Mouse (Mus musculus) embryonic facial prominence, embryonic 14.5 days (tissue): ENCODE measurements at regions not wholly inside any gene's neighbourhood (a gene's known extent, or its start where the extent isn't known, plus 50 kb on each side); places are given as distances from the start of the nearest gene placed in this dataset.

Experiments used
- ATAC-seq: fragments of 200-750 bp; cut with Nextera tagmentation; 2 replicates; pipeline ENCODE4 v1.8.0; 2017; ENCODE audit warnings: low read depth, moderate number of reproducible peaks, moderate TSS enrichment
- DNase-seq: peaks from one replicate; pipeline ENCODE4 v3.0.0-alpha.2; 2015; ENCODE audit warnings: low spot score
- H3K27ac ChIP-seq: fragments of 300-500 bp; sonication (generic); replicated peaks from 2 replicates; pipeline ENCODE4 v1.5.1; 2014; ENCODE audit warnings: low read depth, mild to moderate bottlenecking, low read length, moderate library complexity
- H3K27me3 ChIP-seq: fragments of 300-500 bp; sonication (generic); replicated peaks from 2 replicates; pipeline ENCODE4 v1.6.1; 2014; ENCODE audit warnings: low read length; ENCODE audit not compliant: control insufficient read depth, insufficient read depth
- H3K36me3 ChIP-seq: fragments of 300-500 bp; sonication (generic); 2 replicates; pipeline ENCODE4 v1.6.1; 2014; ENCODE audit warnings: low read length, mixed read lengths; ENCODE audit not compliant: control insufficient read depth, insufficient read depth
- H3K4me1 ChIP-seq: fragments of 300-500 bp; sonication (generic); 2 replicates; pipeline ENCODE4 v1.6.1; 2014; ENCODE audit warnings: antibody characterized with exemption, low read length; ENCODE audit not compliant: control insufficient read depth, insufficient read depth
- H3K4me2 ChIP-seq: fragments of 300-500 bp; sonication (generic); 2 replicates; pipeline ENCODE4 v1.6.1; 2014; ENCODE audit warnings: low read depth, mild to moderate bottlenecking, low read length, moderate library complexity, mixed read lengths
- H3K4me3 ChIP-seq: fragments of 300-500 bp; sonication (generic); 2 replicates; pipeline ENCODE4 v1.5.1; 2014; ENCODE audit warnings: low read depth, mild to moderate bottlenecking, low read length
- H3K9ac ChIP-seq: fragments of 300-500 bp; sonication (generic); 2 replicates; pipeline ENCODE4 v1.6.1; 2014; ENCODE audit warnings: low read depth, mild to moderate bottlenecking, low read length, moderate library complexity, mixed read lengths
- H3K9me3 ChIP-seq: fragments of 300-500 bp; sonication (generic); 2 replicates; pipeline ENCODE4 v1.6.1; 2016; ENCODE audit warnings: low read length; ENCODE audit not compliant: control insufficient read depth
- WGBS: fragments of 180-500 bp; shearing (Covaris S2); extraction: QIAGEN DNeasy Blood & Tissue Kit; methylation state at CpG from one replicate; pipeline ENCODE4 v1.1.7; 2014; 5-methylcytosine and 5-hydroxymethylcytosine counted together

DNA sequence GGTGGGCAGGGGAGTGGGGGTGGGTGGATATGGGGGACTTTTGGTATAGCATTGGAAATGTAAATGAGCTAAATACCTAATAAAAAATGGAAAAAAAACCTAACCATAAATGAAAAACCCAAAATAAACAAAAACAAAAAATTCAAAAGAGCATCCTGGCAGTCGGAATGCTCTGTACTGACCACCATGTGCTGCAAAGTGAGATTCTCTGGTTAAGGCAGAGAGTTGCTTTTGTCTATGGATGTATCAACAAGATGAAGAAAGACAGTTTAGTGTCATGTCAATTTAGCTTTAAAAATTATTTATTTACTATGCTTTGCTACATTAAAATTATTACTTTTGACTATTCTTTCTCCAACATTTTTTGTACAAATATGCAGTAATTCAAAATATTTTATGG, 88.5 kb downstream of the E330014E10Rik start:
- no peaks in the 10 kb centered on the region for H3K27me3 ChIP-seq
- H3K4me1 ChIP-seq, result no peaks in the 10 kb centered on the region
- no peak overlapping the region for H3K4me2 ChIP-seq
- H3K27ac ChIP-seq, result no peak overlapping the region
- H3K9ac ChIP-seq, result no peak overlapping the region
- ATAC-seq, result no peak
- H3K4me3 ChIP-seq, result no peak overlapping the region
- no peaks in the 10 kb centered on the region for H3K9me3 ChIP-seq
- no peaks in the 10 kb centered on the region for H3K36me3 ChIP-seq
- no peak for DNase-seq
- 84% methylated on average over 1 of the region's 1 CpGs for WGBS

- Histone ChIP-seq H3K4me3 (no peak overlapping the region), H3K4me1 (no peaks in the 10 kb centered on the region), H3K36me3 (no peaks in the 10 kb centered on the region), H3K9ac (no peak overlapping the region), H3K27ac (no peak overlapping the region), H3K4me2 (no peak overlapping the region), H3K9me3 (no peaks in the 10 kb centered on the region), H3K27me3 (no peaks in the 10 kb centered on the region)
- ATAC-seq (no peak), DNase-seq (peak; percentile 0)
- WGBS, result 62% methylated on average over 3 of the region's 3 CpGs
These were observed 89.1 kb downstream of the E330014E10Rik start for GRCm38 (mm10) chr5:95864725-95865492.

GRCm38 (mm10) chr5:95865516-95865915, 89.7 kb downstream of the E330014E10Rik start:
- Histone ChIP-seq H3K4me1 (no peaks in the 10 kb centered on the region), H3K9me3 (no peaks in the 10 kb centered on the region), H3K9ac (no peak overlapping the region), H3K4me3 (no peak overlapping the region), H3K4me2 (no peak overlapping the region), H3K27me3 (no peaks in the 10 kb centered on the region), H3K27ac (no peak overlapping the region), H3K36me3 (no peaks in the 10 kb centered on the region)
- peak; percentile 7 for DNase-seq
- ATAC-seq, result no peak
- 75% methylated on average over 2 of the region's 2 CpGs for WGBS

- H3K4me2 ChIP-seq, result no peak overlapping the region
- H3K27me3 ChIP-seq, result no peaks in the 10 kb centered on the region
- H3K9me3 ChIP-seq, result no peaks in the 10 kb centered on the region
- H3K27ac ChIP-seq, result no peak overlapping the region
- H3K4me3 ChIP-seq, result no peak overlapping the region
- DNase-seq (no peak), ATAC-seq (no peak)
- H3K9ac ChIP-seq, result no peak overlapping the region
- no peaks in the 10 kb centered on the region for H3K4me1 ChIP-seq
- H3K36me3 ChIP-seq, result no peaks in the 10 kb centered on the region
- 75% methylated on average over 4 of the region's 4 CpGs for WGBS
These were observed 89.8 kb upstream of the Cxcl13 start for GRCm38 (mm10) chr5:95866848-95867495.

GRCm38 (mm10) chr5:95870336-95870845, 86.4 kb upstream of the Cxcl13 start:
- H3K4me1 ChIP-seq, result no peaks in the 10 kb centered on the region

DNA sequence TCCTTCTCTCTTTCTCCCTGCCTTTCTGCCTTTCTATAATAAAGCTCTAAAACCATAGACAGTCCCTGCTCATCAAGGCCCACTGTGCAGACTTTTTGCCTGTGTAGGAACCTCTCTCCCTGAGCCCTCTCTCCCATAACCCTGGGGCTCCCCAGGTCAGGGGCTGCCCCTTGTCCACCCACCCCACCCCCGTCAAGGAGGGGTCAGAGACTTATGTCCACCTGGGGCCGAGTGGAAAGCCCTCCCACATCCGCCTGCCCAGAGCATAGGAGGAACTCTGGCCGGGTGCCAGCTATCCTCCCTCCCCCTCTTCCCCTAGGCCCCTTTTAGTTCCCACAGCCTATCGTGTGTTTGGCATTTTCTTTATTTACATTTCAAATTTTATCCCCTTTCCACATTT, 81.8 kb upstream of the Cxcl13 start:
- Histone ChIP-seq H3K9me3 (no peaks in the 10 kb centered on the region), H3K4me3 (no peak overlapping the region), H3K4me1 (no peaks in the 10 kb centered on the region), H3K27ac (no peak overlapping the region), H3K4me2 (no peak overlapping the region), H3K9ac (no peak overlapping the region), H3K27me3 (no peaks in the 10 kb centered on the region), H3K36me3 (no peaks in the 10 kb centered on the region)
- ATAC-seq, result no peak
- DNase-seq, result no peak
- WGBS, result 46% methylated on average over 5 of the region's 5 CpGs

More at GRCm38 (mm10) chr5:95870336-95870845, 86.4 kb upstream of the Cxcl13 start:
- no peak overlapping the region for H3K27ac ChIP-seq
- H3K9ac ChIP-seq, result no peak overlapping the region
- DNase-seq (peak; percentile 2), ATAC-seq (no peak)
- H3K4me3 ChIP-seq, result no peak overlapping the region
- no peak overlapping the region for H3K4me2 ChIP-seq
- no peaks in the 10 kb centered on the region for H3K9me3 ChIP-seq
- no peaks in the 10 kb centered on the region for H3K36me3 ChIP-seq
- WGBS, result 41% methylated on average over 3 of the region's 3 CpGs
- H3K27me3 ChIP-seq, result no peaks in the 10 kb centered on the region

DNA sequence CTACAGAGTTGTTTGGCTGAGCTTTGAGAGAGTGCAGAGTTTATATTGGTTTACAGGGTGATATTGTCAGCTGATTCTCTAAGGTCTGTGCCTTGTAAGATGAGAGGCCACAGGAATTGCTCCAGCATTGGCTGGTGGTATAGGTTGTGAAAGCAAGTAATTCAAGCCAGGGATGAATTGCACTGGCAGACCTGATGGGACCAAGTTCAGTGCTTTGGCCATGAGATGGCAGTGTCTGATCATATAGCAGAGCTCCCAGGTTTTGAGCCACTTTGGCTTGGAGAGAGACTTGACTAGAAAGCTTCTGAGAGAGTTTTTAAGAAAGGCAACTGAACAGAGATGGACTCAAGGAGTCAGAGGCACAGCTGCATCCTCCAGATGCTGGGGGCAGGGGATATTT, 75.8 kb upstream of the Cxcl13 start:
- H3K4me2 ChIP-seq, result no peak overlapping the region
- ATAC-seq, result peak; percentile 75; the same call in 1 of the 2 replicates
- no peaks in the 10 kb centered on the region for H3K9me3 ChIP-seq
- H3K4me1 ChIP-seq, result no peaks in the 10 kb centered on the region
- no peak overlapping the region for H3K4me3 ChIP-seq
- H3K27ac ChIP-seq, result no peak overlapping the region
- H3K36me3 ChIP-seq, result no peaks in the 10 kb centered on the region
- peak; percentile 68 for DNase-seq
- H3K27me3 ChIP-seq, result no peaks in the 10 kb centered on the region
- H3K9ac ChIP-seq, result no peak overlapping the region
